Mouse (Mus musculus): ENCODE data around the gene Rhoq.

- TF ChIP-seq CTCF (conservative IDR thresholded peaks at IDR 0.05; ENCODE audit: low read length) (no peak), NANOG (IDR thresholded peaks at IDR 0.05; ENCODE audit: borderline replicate concordance, low read length) (no peak)
These were observed 78.9 kb downstream of the Rhoq start for GRCm38 (mm10) chr17:87041739-87042138.

All from E14TG2a.4 (cell line).